Mouse (Mus musculus) gastrocnemius, adult 8-10 months (tissue): Measurements from ENCODE around the gene Rps27l. TPM values are rescaled to one million over a fixed set of nuclear protein-coding genes. Genes with fewer than 3 reads are reported as not detected.

Experiments
- DNase-seq, 2 experiments: peaks; one replicate each; pipeline ENCODE4 v3.0.0; 2022; ENCODE audit warnings: low spot score in 2 of 2
- total RNA-seq, 4 experiments: library from RNA; stranded (reverse); gene quantifications; 2 replicates each; pipeline ENCODE4 v1.2.4; 2022

The Rps27l gene
- total RNA-seq, 4 experiments from 2014 or later = 223 to 268 (median 240) TPM

- DNase-seq = no peak
Measured at GRCm38 (mm10) chr9:66919981-66920380, 25.9 kb upstream of the Rps27l start.

DNA sequence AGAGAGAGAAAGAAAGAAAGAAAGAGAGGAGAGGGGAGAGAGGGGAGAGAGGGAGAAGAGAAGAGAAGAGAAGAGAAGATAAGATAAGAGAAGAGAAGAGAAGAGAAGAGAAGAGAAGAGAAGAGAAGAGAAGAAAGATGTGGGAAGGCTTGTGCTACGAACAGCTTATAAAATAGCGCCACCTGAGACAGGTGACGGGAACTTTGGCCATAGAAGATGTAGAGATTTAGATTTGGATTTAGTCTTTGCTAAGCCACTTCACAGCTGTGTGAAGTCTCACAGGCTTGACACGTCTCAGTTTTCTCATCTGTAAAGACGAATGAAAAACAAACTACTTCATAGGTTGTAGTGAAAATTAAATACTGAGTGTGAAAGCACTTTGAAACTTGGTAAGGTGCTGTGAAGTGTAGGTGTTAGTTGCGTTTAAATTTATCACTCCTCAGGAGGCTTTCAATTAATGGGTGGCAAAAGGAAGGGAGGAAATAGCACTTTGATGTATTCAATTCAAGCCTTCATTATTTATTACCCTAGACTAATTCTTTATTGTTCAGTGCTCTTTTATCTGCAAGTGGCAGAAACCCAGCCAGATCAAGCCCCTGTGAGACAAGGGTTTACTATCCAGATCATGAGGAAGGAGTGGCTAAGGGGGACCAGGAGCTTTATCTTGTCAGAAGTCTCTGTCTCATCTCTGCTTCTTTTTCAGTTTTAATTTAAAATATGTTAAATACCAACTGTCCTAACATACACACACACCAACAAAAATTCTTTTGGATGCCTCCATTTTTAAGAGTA, 25.2 kb upstream of the Rps27l start:
- DNase-seq = no peak

GRCm38 (mm10) chr9:66922076-66922475, 23.8 kb upstream of the Rps27l start:
- DNase-seq = no peak

- no peak for DNase-seq
Measured at GRCm38 (mm10) chr9:66925853-66926252, 20.0 kb upstream of the Rps27l start.

- no peak for DNase-seq
Measured at GRCm38 (mm10) chr9:66927696-66928402, 18.0 kb upstream of the Rps27l start.

DNA sequence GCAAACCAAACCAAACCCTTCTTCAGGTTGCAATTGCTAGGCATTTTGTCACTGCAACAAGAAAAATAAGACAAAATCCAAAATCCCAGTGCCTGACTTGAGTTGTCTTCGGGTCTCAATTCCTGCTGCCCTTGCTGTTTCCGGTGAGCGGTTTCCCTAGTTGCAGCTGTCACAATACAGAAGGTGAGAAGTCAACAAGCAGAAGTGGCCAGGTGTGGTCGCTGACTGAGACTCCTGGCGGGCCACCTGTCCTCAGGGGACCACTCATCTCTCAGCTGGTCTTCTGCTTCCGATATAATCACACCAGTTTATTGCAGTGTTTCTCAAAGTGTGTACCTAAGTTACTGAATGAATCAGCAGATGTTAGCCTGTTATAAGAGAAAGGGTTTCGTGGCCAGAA, 15.5 kb upstream of the Rps27l start:
- no peak for DNase-seq

DNA sequence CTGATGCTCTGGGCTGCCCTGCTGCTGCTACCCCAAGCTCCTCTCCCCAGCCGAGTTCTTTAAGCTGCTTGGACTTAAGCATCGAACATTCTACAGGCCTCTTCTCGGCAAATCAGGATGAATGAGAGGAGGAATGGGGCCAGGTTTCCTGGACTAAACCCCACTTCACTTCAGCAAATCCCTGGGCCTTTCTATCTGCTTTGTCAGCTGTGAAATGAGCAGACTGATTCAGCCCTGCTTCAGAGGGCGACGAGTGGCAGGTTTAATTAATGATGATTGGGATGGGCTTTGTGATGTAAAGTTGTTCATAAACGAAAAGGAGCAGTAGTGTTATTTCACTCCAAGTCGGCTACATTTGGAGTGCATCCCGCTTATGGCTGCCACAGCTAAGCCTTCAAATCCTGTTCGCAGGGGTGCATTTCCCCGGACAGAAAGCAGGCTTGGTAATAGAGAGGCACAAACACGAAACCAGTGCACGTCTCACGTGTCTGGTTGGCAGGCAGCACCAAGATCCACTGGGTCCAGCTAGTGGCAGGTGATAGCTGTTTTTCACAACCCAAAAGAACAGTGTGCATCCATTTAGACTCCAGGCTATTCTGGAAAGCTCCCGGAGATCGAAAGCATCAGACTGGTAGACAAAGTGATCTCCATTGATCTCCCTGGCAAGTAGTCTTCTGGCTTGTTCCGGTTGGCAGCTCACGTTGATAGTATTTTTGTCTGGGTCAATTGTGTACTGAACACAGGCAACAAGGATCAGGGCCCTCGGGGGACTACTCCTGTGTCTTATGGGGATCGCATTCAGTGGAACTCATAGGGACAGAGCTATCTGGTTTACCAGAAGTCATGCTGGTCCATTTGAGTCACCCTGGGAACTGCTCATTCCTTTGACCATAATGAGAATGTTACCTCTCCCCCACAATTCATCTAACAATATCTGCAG, 11.7 kb upstream of the Rps27l start:
- no peak for DNase-seq

DNA sequence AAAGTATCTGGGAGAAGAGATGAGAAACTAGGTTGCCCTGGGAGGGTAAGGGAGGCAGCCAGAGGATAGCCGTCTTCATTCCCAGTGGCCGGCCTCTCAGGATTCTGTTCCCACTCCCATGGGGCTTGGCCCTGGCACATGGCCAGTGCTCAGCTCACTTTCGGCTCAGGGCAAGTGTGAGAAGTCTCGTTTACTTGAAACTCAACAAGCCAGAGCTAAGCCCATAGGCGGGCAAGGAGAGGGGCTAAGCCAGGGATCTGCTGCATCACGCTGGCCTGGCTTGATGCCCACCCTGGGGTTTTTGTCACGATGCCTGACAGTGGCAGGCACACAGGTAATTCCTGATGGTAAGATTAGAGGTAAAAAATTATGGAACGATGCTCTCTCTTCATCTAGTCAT, 8.4 kb upstream of the Rps27l start:
- DNase-seq = peak; percentile 77 to 83

GRCm38 (mm10) chr9:66938836-66939235, 7.0 kb upstream of the Rps27l start:
- no peak for DNase-seq

GRCm38 (mm10) chr9:66945161-66945560, 725 bp upstream of the Rps27l start:
- no peak for DNase-seq

- no peak for DNase-seq
Measured at GRCm38 (mm10) chr9:66948536-66948935, 2.6 kb downstream of the Rps27l start.

GRCm38 (mm10) chr9:66952321-66952720, 6.4 kb downstream of the Rps27l start:
- DNase-seq = peak; percentile 13 to 38

DNA sequence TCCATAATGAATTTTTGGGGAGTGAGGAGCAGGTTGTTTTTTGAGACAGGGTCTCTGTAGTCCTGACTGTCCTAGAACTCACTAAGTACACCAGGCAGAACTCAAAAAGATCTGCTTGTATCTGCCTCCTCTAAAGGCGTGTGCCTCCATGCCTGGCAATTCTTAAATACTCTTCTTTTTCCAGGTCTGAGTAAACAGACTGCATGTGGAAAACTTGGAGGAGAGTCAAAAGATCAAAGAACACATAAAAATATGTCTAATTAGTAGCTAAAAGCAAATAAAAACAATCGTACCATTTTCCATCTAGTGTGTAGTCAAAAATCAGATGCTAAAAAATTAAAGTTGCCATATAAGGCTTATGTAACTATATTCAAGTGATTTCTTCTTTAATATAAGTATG, 7.0 kb downstream of the Rps27l start:
- DNase-seq = no peak

GRCm38 (mm10) chr9:66957451-66957850, 11.6 kb downstream of the Rps27l start:
- DNase-seq = no peak

- DNase-seq = no peak
Measured at GRCm38 (mm10) chr9:66961478-66961877, 15.6 kb downstream of the Rps27l start.

- DNase-seq = no peak
Measured at GRCm38 (mm10) chr9:66967492-66967891, 21.6 kb downstream of the Rps27l start.

DNA sequence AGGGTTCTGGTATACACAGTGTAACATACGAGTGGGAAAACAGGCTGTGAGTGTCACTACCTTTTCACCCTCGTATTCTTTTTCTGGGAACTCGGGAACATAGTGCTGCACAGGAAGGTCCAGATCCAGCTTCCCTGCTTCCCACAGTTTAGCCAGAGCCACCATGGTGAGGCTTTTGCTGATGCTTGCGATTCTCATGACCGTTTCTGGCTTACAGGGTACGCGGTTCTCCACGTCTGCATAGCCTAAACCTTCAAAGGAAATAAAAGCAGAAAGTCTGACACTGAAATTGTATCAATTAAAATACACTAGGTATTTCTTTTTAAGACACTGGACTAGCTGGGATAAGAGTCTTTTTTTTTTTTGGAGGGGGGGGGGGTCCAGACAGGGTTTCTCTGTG, 25.2 kb downstream of the Rps27l start:
- no peak for DNase-seq

DNA sequence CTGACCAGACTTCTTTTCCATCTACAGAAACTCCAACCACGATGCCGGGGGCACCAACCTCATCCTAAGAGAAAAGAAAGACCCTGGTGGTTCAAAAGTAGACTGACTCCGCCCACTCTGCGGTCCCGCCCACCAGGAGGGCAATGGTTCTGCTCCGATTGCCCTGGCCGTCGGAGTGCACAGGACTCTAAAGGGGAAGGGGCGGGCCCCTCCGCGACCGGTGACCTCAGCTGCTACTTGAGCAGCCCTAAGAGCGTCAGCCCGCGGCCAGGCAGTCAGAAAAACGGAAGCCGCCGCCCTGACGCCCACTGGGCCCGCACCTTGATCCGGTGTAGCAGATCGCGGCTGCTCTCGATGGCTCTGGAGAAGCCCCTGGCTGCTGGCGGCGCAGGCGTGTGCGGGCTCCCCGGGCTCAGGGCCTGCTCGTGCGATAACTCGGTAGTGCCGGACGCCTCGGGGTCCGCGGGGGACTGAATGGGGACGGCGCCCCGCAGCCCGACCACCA, 28.9 kb downstream of the Rps27l start:
- DNase-seq = peak; percentile 60 to 62

GRCm38 (mm10) chr9:66975239-66975645, 29.4 kb downstream of the Rps27l start, which contains the start of gene Lactb:
Gene Lactb, minus strand, starts transcription at chr9:66975484.
- peak; percentile 92 to 95 for DNase-seq

- DNase-seq = no peak
Measured at GRCm38 (mm10) chr9:66977121-66977520, 31.2 kb downstream of the Rps27l start.

DNA sequence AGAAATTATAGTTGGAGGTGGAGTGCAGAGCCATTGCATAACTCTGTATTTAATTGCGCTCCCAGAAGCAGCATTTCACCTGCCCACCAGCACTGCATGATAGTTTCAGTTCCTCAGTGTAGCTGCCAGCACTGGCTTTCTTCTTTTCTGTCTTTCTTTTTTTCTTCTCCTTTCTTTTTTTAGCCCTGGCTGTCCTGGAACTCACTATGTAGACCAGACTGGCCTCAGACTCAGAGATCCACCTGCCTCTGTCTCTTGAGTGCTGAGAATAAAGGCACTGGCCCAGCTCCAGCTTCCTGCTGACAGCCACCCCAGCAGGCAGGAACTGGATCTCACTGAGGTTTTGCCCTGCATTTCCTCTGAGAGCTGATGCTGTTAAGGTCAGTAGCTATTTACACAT, 32.1 kb downstream of the Rps27l start:
- no peak for DNase-seq
